Mouse (Mus musculus) embryo, embryonic 11.5 days (tissue): ENCODE data around the gene Topaz1.

Experiments used
- DNase-seq: peaks from one replicate; pipeline ENCODE4 v3.0.0-alpha.2; 2012; ENCODE audit warnings: low read depth, low spot score

Gene Topaz1

GRCm38 (mm10) chr9:122747060-122747459, at the start of gene Topaz1:
Gene Topaz1 (plus strand): TSS chr9:122747346.
- DNase-seq: no peak

DNA sequence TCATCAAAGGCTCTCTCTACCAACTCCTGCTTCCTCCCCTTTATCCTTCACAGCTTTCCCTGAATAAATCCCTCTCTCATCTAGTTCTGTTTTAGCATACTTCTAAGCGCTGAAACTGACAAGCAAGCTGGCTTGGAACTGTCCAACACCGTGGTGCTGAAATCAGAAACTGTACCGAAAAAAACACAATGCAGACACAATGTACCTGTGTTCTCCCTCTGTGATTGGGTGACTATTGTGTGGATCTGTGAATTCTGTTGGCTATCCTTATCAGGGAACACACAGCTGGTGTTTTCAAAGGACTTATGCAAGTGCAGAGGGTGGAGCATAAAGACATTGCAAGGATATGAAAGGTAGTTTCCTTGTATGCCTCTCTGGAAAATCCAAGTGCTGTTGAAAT, 45.3 kb upstream of the Topaz1 start:
- peak; percentile 56 for DNase-seq

GRCm38 (mm10) chr9:122713836-122714235, 33.3 kb upstream of the Topaz1 start:
- no peak for DNase-seq

- DNase-seq: no peak
Observed at GRCm38 (mm10) chr9:122715046-122715445, 32.1 kb upstream of the Topaz1 start.

GRCm38 (mm10) chr9:122716131-122716921, 30.8 kb upstream of the Topaz1 start:
- no peak for DNase-seq

DNA sequence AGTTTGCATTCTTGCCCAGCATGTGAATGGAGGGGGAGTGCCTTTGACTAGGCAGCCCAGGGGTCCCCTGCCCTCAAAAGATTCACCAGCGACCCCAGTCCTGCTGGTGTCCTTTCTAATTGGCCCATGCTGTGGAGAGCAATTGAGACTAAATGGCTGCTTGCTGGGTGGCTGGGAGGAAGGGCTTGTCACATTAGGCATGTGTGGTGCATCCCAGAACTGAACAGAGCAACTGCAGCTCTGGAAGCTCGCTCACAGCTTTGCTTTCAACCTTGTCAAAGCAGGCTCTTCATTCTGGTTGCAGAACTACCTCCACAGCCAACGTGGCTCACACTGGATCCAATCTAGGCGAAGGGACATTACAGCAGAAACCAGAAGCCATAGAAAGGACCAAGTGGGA, 24.9 kb upstream of the Topaz1 start:
- DNase-seq: no peak

- DNase-seq: no peak
Observed at GRCm38 (mm10) chr9:122725046-122725765, 21.9 kb upstream of the Topaz1 start.

- DNase-seq: peak; percentile 49
Observed at GRCm38 (mm10) chr9:122729500-122729899, 17.6 kb upstream of the Topaz1 start.

DNA sequence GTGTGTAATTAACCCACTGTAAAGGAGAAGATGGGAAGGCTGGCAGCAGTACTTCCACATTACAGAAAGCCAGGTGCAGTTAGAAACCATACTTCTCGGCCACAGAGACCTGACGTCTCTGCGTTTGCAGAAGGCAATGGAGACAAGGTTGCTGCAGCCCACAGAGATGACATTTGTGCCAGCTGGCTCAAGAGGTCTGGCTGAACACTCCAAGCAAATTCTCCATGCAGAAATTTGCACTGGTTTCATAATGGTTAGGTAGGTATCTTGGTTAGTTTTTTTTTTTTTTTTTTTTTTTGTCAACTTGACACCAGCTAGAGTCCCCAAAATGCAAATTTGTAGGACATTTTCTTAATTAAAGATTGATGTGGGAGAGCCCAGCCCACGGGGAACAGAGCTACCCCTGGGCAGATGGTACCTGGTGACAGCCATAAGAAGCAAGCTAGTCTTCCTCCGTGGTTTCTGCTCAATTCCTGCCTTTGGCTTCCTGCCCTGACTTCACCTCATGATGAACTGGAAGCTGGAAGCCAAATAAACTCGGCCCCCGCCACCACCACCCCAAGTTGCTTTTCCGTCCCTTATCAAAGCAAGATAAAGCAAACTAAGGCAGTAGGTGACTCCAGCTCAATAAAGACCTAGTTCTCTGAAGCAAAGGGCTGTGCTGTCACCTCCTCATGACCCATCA, 14.9 kb upstream of the Topaz1 start:
- DNase-seq: no peak

- DNase-seq: no peak
Observed at GRCm38 (mm10) chr9:122733222-122733621, 13.9 kb upstream of the Topaz1 start.

DNA sequence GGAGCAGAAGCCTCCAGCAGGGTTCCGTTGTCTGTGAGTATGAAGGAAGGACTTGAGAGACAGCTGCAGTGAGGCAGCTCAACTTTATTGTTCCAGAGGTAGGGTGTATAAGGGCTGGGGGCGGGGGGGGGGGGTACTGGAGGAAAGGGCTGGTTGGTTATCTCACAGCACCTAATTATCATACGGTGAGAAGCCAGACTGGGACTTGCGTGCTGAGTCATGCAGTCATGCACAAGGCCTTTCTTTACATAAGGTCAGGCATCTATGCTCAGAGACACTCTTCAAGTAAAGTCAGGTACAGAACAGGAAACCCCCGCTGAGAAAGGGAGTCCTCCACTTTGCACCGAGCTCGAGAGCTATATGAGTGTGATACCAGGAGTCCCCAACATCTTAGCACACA, 12.2 kb upstream of the Topaz1 start:
- no peak for DNase-seq

GRCm38 (mm10) chr9:122736001-122736400, 11.1 kb upstream of the Topaz1 start:
- DNase-seq: no peak

DNA sequence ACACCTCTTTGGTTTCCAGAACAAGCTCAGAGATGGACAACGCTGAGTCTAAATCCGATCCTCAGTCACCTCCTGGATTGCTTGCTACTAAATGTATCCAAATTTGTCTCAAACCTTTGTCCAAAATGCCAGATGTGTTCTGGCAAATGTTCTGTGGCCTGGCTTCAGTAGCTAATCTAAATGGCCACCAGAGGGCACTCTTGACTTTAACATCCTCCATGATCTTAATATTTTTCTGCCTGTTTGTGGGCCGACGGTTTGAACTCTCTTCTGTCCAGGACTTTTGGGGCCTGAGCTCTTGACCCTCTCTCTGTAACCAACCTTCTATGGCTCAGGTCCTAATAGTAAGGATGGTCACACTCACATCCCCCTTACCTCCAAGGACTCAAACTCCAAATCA, 10.4 kb upstream of the Topaz1 start:
- DNase-seq: peak; percentile 67

DNA sequence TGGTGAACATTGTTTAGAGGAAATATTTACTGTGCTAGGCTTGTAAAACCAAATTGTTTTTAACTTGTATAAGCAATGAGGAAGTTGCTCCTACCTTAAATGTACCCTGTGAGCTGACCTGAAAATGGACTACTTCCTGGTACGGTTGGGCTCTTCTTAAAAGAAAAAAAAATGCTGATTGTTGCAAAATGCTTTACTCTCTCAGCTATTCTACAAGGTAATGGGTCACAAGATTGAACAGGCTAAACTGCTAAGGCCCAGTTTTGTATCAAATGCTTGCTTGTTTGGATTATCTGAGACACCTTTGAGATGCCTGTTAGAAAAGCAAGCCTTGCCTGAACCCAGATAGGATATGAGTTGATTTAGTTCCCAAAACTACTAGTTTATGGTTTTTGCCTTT, 1.3 kb upstream of the Topaz1 start:
- DNase-seq: no peak

- no peak for DNase-seq
Observed at GRCm38 (mm10) chr9:122757614-122758013, 10.5 kb downstream of the Topaz1 start.

DNA sequence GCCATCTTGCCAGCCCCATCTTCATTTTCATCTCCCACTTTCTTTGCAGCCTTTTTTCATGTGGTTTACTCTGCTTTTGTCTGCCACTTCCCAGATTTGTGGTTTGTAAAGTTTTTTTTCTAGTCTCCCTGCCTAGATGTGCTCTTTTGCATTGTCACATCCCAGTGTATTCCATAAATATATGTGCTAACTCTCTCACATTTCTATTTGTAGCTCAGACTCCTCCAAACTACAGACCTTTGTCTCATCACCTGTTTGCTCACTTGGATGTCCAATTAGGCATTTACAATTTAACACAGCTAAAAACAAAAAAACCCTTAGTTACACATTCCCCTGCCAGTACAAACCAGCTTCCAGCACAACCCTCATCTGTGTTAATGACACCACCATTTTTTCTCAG, 13.0 kb downstream of the Topaz1 start:
- no peak for DNase-seq

GRCm38 (mm10) chr9:122785231-122785630, 38.1 kb downstream of the Topaz1 start:
- DNase-seq: no peak

GRCm38 (mm10) chr9:122786534-122786933, 39.4 kb downstream of the Topaz1 start:
- DNase-seq: no peak

DNA sequence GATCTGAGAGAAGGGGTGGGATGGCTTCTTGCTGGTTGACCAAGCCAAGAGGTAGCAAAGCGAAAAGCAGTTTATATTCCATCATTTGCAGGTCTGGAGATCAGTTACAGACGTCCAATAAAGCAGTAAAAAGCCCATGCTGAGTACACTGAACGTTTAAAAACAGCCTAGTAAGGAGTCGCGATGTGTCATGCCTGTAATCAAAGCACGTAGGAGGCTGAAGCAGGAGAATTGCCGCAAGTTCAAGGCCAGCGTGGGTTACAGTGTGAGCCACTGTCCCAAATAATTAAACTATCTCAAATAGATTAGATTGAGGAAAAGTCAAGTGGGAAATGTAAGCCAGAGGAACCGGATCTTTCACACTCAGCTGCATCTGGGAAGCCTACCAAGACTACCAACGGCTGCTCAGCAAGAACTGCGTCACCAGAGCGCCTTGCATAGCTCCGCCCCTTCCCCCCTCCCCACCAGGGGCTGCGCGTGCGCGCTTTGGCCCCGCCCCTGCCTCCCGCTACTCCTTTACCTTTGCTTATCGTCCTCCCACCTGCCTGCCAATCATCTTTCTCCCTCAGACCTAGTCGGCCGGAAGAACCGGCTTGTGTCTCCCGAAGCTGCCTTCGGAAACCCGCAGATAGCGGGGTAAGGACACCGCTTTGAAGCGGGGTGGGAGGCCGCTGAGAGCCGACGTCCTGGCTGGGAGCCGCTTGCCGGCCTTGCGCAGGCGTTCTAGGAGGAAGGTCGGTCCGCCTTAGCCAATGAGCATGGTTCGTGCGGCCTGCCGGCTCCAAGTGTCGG, 58.1 kb downstream of the Topaz1 start, which contains the start of gene Tcaim:
TSS of gene Tcaim (plus strand) at position 487 of the 792 bp plus-strand sequence.
- DNase-seq: peak; percentile 89

DNA sequence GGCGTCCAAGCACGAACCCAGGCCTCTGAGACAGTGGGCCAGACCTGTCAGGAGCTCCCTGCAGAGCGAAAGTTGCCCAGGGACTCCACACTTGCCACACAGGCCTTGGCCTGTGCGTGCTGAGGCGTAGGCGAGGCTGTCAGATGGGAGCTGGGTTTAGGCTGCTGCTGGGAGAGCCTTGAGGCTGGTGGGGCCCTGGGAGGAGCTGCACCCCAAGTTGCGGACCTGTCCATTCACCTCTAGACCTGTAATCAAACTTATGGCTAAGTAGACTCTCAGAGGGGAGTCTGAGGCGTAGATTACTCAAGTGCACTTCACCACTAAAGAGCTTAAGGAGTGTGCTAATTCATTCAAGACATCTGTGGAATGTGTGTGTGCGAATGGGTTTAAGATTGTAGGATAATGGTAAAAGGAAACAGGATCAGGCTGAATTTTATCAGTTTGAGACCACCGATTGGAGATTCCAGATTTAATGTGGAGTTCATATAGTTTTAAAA, 58.7 kb downstream of the Topaz1 start:
- no peak for DNase-seq

- DNase-seq: no peak
Observed at GRCm38 (mm10) chr9:122807186-122807585, 60.0 kb downstream of the Topaz1 start.
